Comparison of ENCODE assay signal across 10 mouse cellular contexts in the genomic region with DNA sequence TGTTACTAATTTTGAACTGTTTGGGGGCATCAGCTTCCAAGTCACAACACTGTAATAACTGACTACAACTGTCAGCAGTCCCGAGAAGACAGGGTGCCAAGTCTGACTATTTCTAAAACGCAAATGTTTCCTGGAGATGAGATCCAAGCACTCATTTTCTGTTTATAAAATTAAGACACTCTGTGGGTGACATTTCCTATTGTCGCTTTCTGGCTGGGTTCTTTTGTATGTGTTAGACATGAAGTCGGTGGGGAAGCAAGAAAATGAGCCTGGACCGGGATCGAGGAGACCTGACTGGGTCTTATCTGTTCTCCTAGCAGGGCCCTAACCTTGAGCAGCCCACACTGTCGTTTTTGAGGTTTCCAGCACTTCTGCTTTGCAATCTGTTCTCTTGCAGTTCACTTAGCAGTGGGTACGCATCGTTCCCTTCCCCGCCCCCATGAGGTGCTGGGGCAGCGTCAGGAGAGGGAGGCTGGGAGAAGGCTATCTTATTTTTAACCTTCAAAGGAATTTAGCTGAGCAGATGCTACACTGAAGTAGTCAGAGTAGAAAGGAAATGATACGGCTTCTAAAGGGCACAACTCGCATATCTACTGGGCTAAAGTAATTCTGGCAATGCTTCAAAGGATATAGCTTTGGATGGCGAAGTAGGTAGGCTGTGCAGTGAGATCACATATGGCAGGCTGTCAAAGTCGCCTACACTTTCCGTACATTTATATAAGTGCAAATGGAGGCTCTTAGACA.
A peak's percentile ranks its signal among the peaks of the same experiment; 100 is the strongest.
DNase-seq lines count a peak whose midpoint lies in the region; ATAC-seq and TF ChIP-seq lines count a peak whose summit lies in the region.
"Had no signal": no experiment of that assay in that cellular context is flagged by ENCODE, and none has a peak within 500 bp of the region (broad histone marks: within the 10 kb centered on the region; RNA-seq: fewer than 3 reads in every experiment).

No protein-coding gene starts in this region.

- no peaks in the 10 kb centered on the region for H3K79me2 ChIP-seq in heart, adult 2 months (replicated peaks; ENCODE audit: control insufficient read depth, insufficient read depth, low read length)

- H3K36me3 ChIP-seq in heart, embryonic 14.5 days (ENCODE audit: control insufficient read depth, insufficient read depth, low read length): no peaks in the 10 kb centered on the region
- no peaks in the 10 kb centered on the region for H3K36me3 ChIP-seq in heart, adult 2 months (ENCODE audit: control insufficient read depth, insufficient read depth, low read length)
- H3K36me3 ChIP-seq in midbrain, embryonic 15.5 days (replicated peaks): no peaks in the 10 kb centered on the region
- no peaks in the 10 kb centered on the region for H3K36me3 ChIP-seq in kidney, embryonic 16.5 days (ENCODE audit: insufficient read depth, low read length)

- H3K27ac ChIP-seq in heart, embryonic 14.5 days (replicated peaks in 1 of 2; ENCODE audit: control insufficient read depth in 1 of 2, insufficient read depth in 1 of 2, low read depth in 2 of 2, low read length in 2 of 2): peak overlapping the region in 1 of 2 experiments; percentile 43; a peak in 1 of 4 replicates
- H3K27ac ChIP-seq in heart, adult 2 months: no peak overlapping the region
- no peak overlapping the region for H3K27ac ChIP-seq in midbrain, embryonic 15.5 days
- H3K27ac ChIP-seq in kidney, embryonic 16.5 days (ENCODE audit: low read length): no peak overlapping the region

- WGBS in heart, embryonic 14.5 days: 30% methylated on average over 16 of the region's 16 CpGs
- WGBS in heart, adult 2 months: 29% methylated on average over 16 of the region's 16 CpGs
- WGBS in midbrain, embryonic 15.5 days: 40% methylated on average over 16 of the region's 16 CpGs
- 70% methylated on average over 16 of the region's 16 CpGs for WGBS in kidney, embryonic 16.5 days

- DNase-seq in heart, adult 2 months: no peak
- peak; percentile 87 for DNase-seq in MEL-GATA-1-ER (ENCODE audit: extremely low read depth, low read depth)
- peak; percentile 40 to 70 for DNase-seq in left cerebral cortex, adult 9 months (ENCODE audit: low spot score in 2 of 2)
- DNase-seq in thymus, postnatal 14 days: no peak

- H3K9me3 ChIP-seq in heart, embryonic 14.5 days (ENCODE audit: control insufficient read depth, low read length): no peaks in the 10 kb centered on the region
- H3K9me3 ChIP-seq in midbrain, embryonic 15.5 days: no peaks in the 10 kb centered on the region
- H3K9me3 ChIP-seq in kidney, embryonic 16.5 days (ENCODE audit: low read length): no peaks in the 10 kb centered on the region

- no peak for ATAC-seq in heart, embryonic 14.5 days (ENCODE audit: insufficient number of reproducible peaks, insufficient read depth, low FRiP score, low read depth)
- 0 out of 2 replicates have a peak, but pooled peaks have one; percentile 45 for ATAC-seq in common myeloid progenitor, adult 5-6 weeks (replicated peaks; ENCODE audit: low read depth, poor library complexity, severe bottlenecking)
- ATAC-seq in midbrain, embryonic 15.5 days (replicated peaks): no peak
- ATAC-seq in kidney, embryonic 16.5 days (ENCODE audit: low FRiP score, low TSS enrichment): no peak
- ATAC-seq: hindbrain, embryonic 16.5 days; lung, postnatal 0 days had no signal

- peaks cover 3 to 11% of the 10 kb centered on the region in 2 experiments for H3K4me1 ChIP-seq in heart, embryonic 14.5 days (ENCODE audit: control insufficient read depth in 2 of 2, insufficient read depth in 2 of 2, low read length in 2 of 2)
- no peaks in the 10 kb centered on the region for H3K4me1 ChIP-seq in heart, adult 2 months (ENCODE audit: control insufficient read depth, insufficient read depth, low read length)
- H3K4me1 ChIP-seq in midbrain, embryonic 15.5 days: peaks cover 54% of the 10 kb centered on the region
- H3K4me1 ChIP-seq in kidney, embryonic 16.5 days (ENCODE audit: insufficient read depth, low read length): peaks cover 11% of the 10 kb centered on the region; the same call in 1 of the 2 replicates

- H3K27me3 ChIP-seq in heart, embryonic 14.5 days (ENCODE audit: control insufficient read depth, insufficient read depth, low read length): no peaks in the 10 kb centered on the region
- no peaks in the 10 kb centered on the region for H3K27me3 ChIP-seq in heart, adult 2 months (ENCODE audit: control insufficient read depth, insufficient read depth, low read length)
- H3K27me3 ChIP-seq in midbrain, embryonic 15.5 days (replicated peaks): no peaks in the 10 kb centered on the region
- no peaks in the 10 kb centered on the region for H3K27me3 ChIP-seq in kidney, embryonic 16.5 days (ENCODE audit: insufficient read depth, low read length)

- no peak for TF ChIP-seq EP300 in heart, adult 2 months (IDR thresholded peaks at IDR 0.05; ENCODE audit: insufficient read depth, low read depth, low read length)

- TF ChIP-seq POLR2A in heart, adult 2 months (IDR thresholded peaks at IDR 0.05; ENCODE audit: insufficient read depth, low read depth, low read length): no peak

- H3K9ac ChIP-seq in heart, embryonic 14.5 days (ENCODE audit: low read length): no peak overlapping the region
- no peak overlapping the region for H3K9ac ChIP-seq in heart, adult 2 months (ENCODE audit: low read depth, low read length)
- H3K9ac ChIP-seq in midbrain, embryonic 15.5 days: no peak overlapping the region
- H3K9ac ChIP-seq in kidney, embryonic 16.5 days (replicated peaks; ENCODE audit: low read length): no peak overlapping the region

- H3K4me3 ChIP-seq in heart, embryonic 14.5 days (ENCODE audit: control insufficient read depth in 1 of 2, insufficient read depth in 1 of 2, low read depth in 1 of 2, low read length in 2 of 2): no peak overlapping the region
- no peak overlapping the region for H3K4me3 ChIP-seq in heart, adult 2 months
- H3K4me3 ChIP-seq in midbrain, embryonic 15.5 days: no peak overlapping the region
- H3K4me3 ChIP-seq in kidney, embryonic 16.5 days (ENCODE audit: low read length): no peak overlapping the region

- intact Hi-C loops in heart, adult 2 months (cut with DNase I): no loop called here

- H3K4me2 ChIP-seq in heart, embryonic 14.5 days (ENCODE audit: low read length): peak overlapping the region; percentile 53
- H3K4me2 ChIP-seq in midbrain, embryonic 15.5 days: no peak overlapping the region
- no peak overlapping the region for H3K4me2 ChIP-seq in kidney, embryonic 16.5 days (replicated peaks; ENCODE audit: low read depth, low read length)

- no peak for TF ChIP-seq CTCF in heart, adult 2 months (IDR thresholded peaks at IDR 0.05)

Comparison
In these comparisons a context has a peak if more than half of its experiments do, and no peak if none do; other contexts are left out.
1. DNase-seq: peak in MEL-GATA-1-ER (single experiment) and left cerebral cortex, adult 9 months (2 of 2); none in heart, adult 2 months (0 of 2) and thymus, postnatal 14 days (single experiment).